Mouse (Mus musculus) heart, embryonic 14.5 days (tissue): ENCODE results near the gene Rnft2. TPM values are rescaled to one million over a fixed set of nuclear protein-coding genes. Genes with fewer than 3 reads are reported as not detected.
A peak's percentile ranks its signal among the peaks of the same experiment; 100 is the strongest.

ENCODE experiments used
- ATAC-seq: fragments of 200-750 bp; cut with Nextera tagmentation; 2 replicates; pipeline ENCODE4 v1.8.0; 2017; ENCODE audit warnings: low read depth, moderate TSS enrichment; ENCODE audit not compliant: insufficient number of reproducible peaks, insufficient read depth, low FRiP score
- H3K27ac ChIP-seq, 2 experiments: fragments of 200-500 bp in 1 of 2; fragments of 300-500 bp in 1 of 2; sonication (generic) in 1 of 2; replicated peaks in 1 of 2; 2 replicates each; pipeline ENCODE4 v1.5.1; 2012 to 2014; ENCODE audit warnings: low read depth in 2 of 2, low read length in 2 of 2, control low read depth in 1 of 2, mild to moderate bottlenecking in 1 of 2, mixed read lengths in 1 of 2; ENCODE audit not compliant: control insufficient read depth in 1 of 2, insufficient read depth in 1 of 2
- H3K27me3 ChIP-seq: fragments of 300-500 bp; sonication (generic); 2 replicates; pipeline ENCODE4 v1.6.1; 2014; ENCODE audit warnings: mild to moderate bottlenecking, low read length, control low read depth; ENCODE audit not compliant: control insufficient read depth, insufficient read depth
- H3K36me3 ChIP-seq: fragments of 300-500 bp; sonication (generic); 2 replicates; pipeline ENCODE4 v1.6.1; 2014; ENCODE audit warnings: mild to moderate bottlenecking, control low read depth, low read length, mixed read lengths; ENCODE audit not compliant: control insufficient read depth, insufficient read depth
- H3K4me1 ChIP-seq, 2 experiments: fragments of 200-500 bp in 1 of 2; fragments of 300-500 bp in 1 of 2; sonication (generic) in 1 of 2; 2 replicates each; pipeline ENCODE4 v1.6.1; 2012 to 2014; ENCODE audit warnings: low read length in 2 of 2, control low read depth in 1 of 2, mixed read lengths in 1 of 2; ENCODE audit not compliant: control insufficient read depth in 2 of 2, insufficient read depth in 2 of 2
- H3K4me2 ChIP-seq: fragments of 300-500 bp; sonication (generic); 2 replicates; pipeline ENCODE4 v1.6.1; 2014; ENCODE audit warnings: mild to moderate bottlenecking, low read length
- H3K4me3 ChIP-seq, 2 experiments: fragments of 200-500 bp in 1 of 2; fragments of 300-500 bp in 1 of 2; sonication (generic) in 1 of 2; 2 replicates each; pipeline ENCODE4 v1.5.1; 2012 to 2014; ENCODE audit warnings: low read length in 2 of 2, mild to moderate bottlenecking in 2 of 2, control low read depth in 1 of 2, low read depth in 1 of 2, moderate library complexity in 1 of 2; ENCODE audit not compliant: control insufficient read depth in 1 of 2, insufficient read depth in 1 of 2
- H3K9ac ChIP-seq: fragments of 300-500 bp; sonication (generic); 2 replicates; pipeline ENCODE4 v1.6.1; 2014; ENCODE audit warnings: mild to moderate bottlenecking, low read length
- H3K9me3 ChIP-seq: fragments of 300-500 bp; sonication (generic); 2 replicates; pipeline ENCODE4 v1.6.1; 2016; ENCODE audit warnings: low read length, control low read depth; ENCODE audit not compliant: control insufficient read depth
- WGBS: fragments of 180-500 bp; shearing (Covaris S2); extraction: QIAGEN DNeasy Blood & Tissue Kit; methylation state at CpG from one replicate; pipeline ENCODE4 v1.1.7; 2014; 5-methylcytosine and 5-hydroxymethylcytosine counted together
- polyA plus RNA-seq: library from polyadenylated mRNA; unstranded; fragments of >200 nt; fragmentation: Nextera tagmentation; extraction: Ambion mirVana; gene quantifications from 2 replicates; pipeline ENCODE4 v1.2.1, GENCODE M21; 2014

The Rnft2 gene
- polyA plus RNA-seq, 1 experiment from 2014 or later: 1.2 TPM

GRCm38 (mm10) chr5:118160691-118161090 is 84.2 kb downstream of the Rnft2 start:
- Histone ChIP-seq H3K36me3 (no peaks in the 10 kb centered on the region), H3K4me2 (no peak overlapping the region), H3K4me3 (no peak overlapping the region), H3K27me3 (peaks cover 28% of the 10 kb centered on the region), H3K9me3 (no peaks in the 10 kb centered on the region), H3K27ac (no peak overlapping the region), H3K4me1 (peaks cover 6 to 8% of the 10 kb centered on the region in 2 experiments; a peak in 2 of 4 replicates), H3K9ac (no peak overlapping the region)
- WGBS: 36% methylated on average over 4 of the region's 4 CpGs
- no peak for ATAC-seq

- 10% methylated on average over 4 of the region's 4 CpGs for WGBS
- H3K36me3 ChIP-seq: peaks cover 6% of the 10 kb centered on the region; the same call in 1 of the 2 replicates
- H3K4me2 ChIP-seq: no peak overlapping the region
- H3K9me3 ChIP-seq: no peaks in the 10 kb centered on the region
- peaks cover 12 to 21% of the 10 kb centered on the region in 2 experiments for H3K4me1 ChIP-seq
- peaks cover 10% of the 10 kb centered on the region for H3K27me3 ChIP-seq
- ATAC-seq: no peak
- no peak overlapping the region for H3K9ac ChIP-seq
- H3K4me3 ChIP-seq: no peak overlapping the region
- H3K27ac ChIP-seq: no peak overlapping the region
Observed at GRCm38 (mm10) chr5:118156976-118157375, 87.9 kb downstream of the Rnft2 start.

GRCm38 (mm10) chr5:118155565-118155947 is 89.4 kb downstream of the Rnft2 start:
- Histone ChIP-seq H3K27ac (peak overlapping the region in 1 of 2 experiments; percentile 67; a peak in 2 of 4 replicates), H3K4me2 (peak overlapping the region; percentile 81), H3K36me3 (peaks cover 15% of the 10 kb centered on the region), H3K27me3 (peaks cover 3% of the 10 kb centered on the region; the same call in 1 of the 2 replicates), H3K4me3 (peak overlapping the region; percentile 96 to 99), H3K9ac (peak overlapping the region; percentile 95), H3K4me1 (peaks cover 12 to 21% of the 10 kb centered on the region in 2 experiments), H3K9me3 (no peaks in the 10 kb centered on the region)
- ATAC-seq: no peak
- WGBS: 22% methylated on average over 9 of the region's 9 CpGs

- Histone ChIP-seq H3K9me3 (no peaks in the 10 kb centered on the region), H3K27me3 (no peaks in the 10 kb centered on the region; the same call in 1 of the 2 replicates), H3K36me3 (peaks cover 15% of the 10 kb centered on the region), H3K4me2 (peak within 1 kb of the TSS; percentile 81), H3K27ac (peak within 1 kb of the TSS; percentile 29 to 67; a peak in 3 of 4 replicates), H3K4me1 (peaks cover 12 to 26% of the 10 kb centered on the region in 2 experiments), H3K4me3 (peak within 1 kb of the TSS; percentile 96 to 99), H3K9ac (peak within 1 kb of the TSS; percentile 95)
- under 1% methylated on average over 67 of the region's 67 CpGs for WGBS
- peak; percentile 77; the same call in 1 of the 2 replicates for ATAC-seq
Observed at GRCm38 (mm10) chr5:118154839-118155564, 89.9 kb downstream of the Rnft2 start, which contains the start of gene Fbxw8. Fbxw8 (minus strand) TSS chr5:118155464.

GRCm38 (mm10) chr5:118149711-118150110 is 95.2 kb downstream of the Rnft2 start:
- Histone ChIP-seq H3K4me3 (no peak overlapping the region), H3K9ac (no peak overlapping the region), H3K27ac (0 out of 4 replicates have a peak overlapping the region, but pooled peaks of 1 of the 2 experiments have one; percentile 33), H3K27me3 (no peaks in the 10 kb centered on the region), H3K4me2 (no peak overlapping the region), H3K9me3 (no peaks in the 10 kb centered on the region), H3K36me3 (peaks cover 18% of the 10 kb centered on the region), H3K4me1 (peaks cover 31 to 64% of the 10 kb centered on the region in 2 experiments)
- WGBS: 31% methylated on average over 3 of the region's 3 CpGs
- no peak for ATAC-seq

- no peak overlapping the region for H3K4me2 ChIP-seq
- no peak overlapping the region for H3K27ac ChIP-seq
- 70% methylated on average over 10 of the region's 10 CpGs for WGBS
- peaks cover 20% of the 10 kb centered on the region for H3K36me3 ChIP-seq
- peak overlapping the region; percentile 25 for H3K9ac ChIP-seq
- H3K27me3 ChIP-seq: no peaks in the 10 kb centered on the region
- H3K4me3 ChIP-seq: no peak overlapping the region
- peaks cover 32 to 57% of the 10 kb centered on the region in 2 experiments for H3K4me1 ChIP-seq
- ATAC-seq: no peak
- no peaks in the 10 kb centered on the region for H3K9me3 ChIP-seq
Observed at GRCm38 (mm10) chr5:118147264-118147663, 97.7 kb downstream of the Rnft2 start.

- H3K9me3 ChIP-seq: no peaks in the 10 kb centered on the region
- H3K36me3 ChIP-seq: peaks cover 21% of the 10 kb centered on the region
- H3K27ac ChIP-seq: peak overlapping the region; percentile 13 to 44; a peak in 3 of 4 replicates
- ATAC-seq: no peak
- H3K4me2 ChIP-seq: peak overlapping the region; percentile 31
- no peak overlapping the region for H3K4me3 ChIP-seq
- no peaks in the 10 kb centered on the region for H3K27me3 ChIP-seq
- peaks cover 32 to 57% of the 10 kb centered on the region in 2 experiments for H3K4me1 ChIP-seq
- 0 out of 2 replicates have a peak overlapping the region, but pooled peaks have one; percentile 10 for H3K9ac ChIP-seq
- WGBS: 21% methylated on average over 15 of the region's 15 CpGs
Observed at GRCm38 (mm10) chr5:118145999-118146679, 98.8 kb downstream of the Rnft2 start.
